Mouse (Mus musculus) ovary, postnatal 14 days (tissue): Measurements from ENCODE around the gene Sval3.

ENCODE experiments used
- DNase-seq: peaks from one replicate; pipeline ENCODE4 v3.0.0; 2022; ENCODE audit warnings: low spot score

Gene Sval3

GRCm38 (mm10) chr6:41967840-41968239, at the start of gene Sval3:
Gene Sval3, plus strand, starts transcription at chr6:41968140.
- DNase-seq: no peak

GRCm38 (mm10) chr6:41951330-41951729, 16.6 kb upstream of the Sval3 start, which contains the start of gene Sval1:
Gene Sval1, plus strand, starts transcription at chr6:41951630.
- DNase-seq: no peak
